Mouse (Mus musculus) adrenal gland, postnatal 4 days (tissue): ENCODE results near the gene Pmm1. TPM values are rescaled to one million over a fixed set of nuclear protein-coding genes. Genes with fewer than 3 reads are reported as not detected.
"Not testable (repeated sequence)": the region's sequence is repeated elsewhere in the genome, so short reads cannot be mapped to it uniquely, and the experiment has no call there.

Experiments
- DNase-seq, 2 experiments: peaks; one replicate each; pipeline ENCODE4 v3.0.0; 2021 to 2022; ENCODE audit warnings: low spot score in 2 of 2, mixed read lengths in 2 of 2
- long read RNA-seq, 2 experiments: library from polyadenylated mRNA; stranded (forward); transcript quantifications; one replicate each; pipeline ENCODE4 v2.0.0; 2021
- total RNA-seq, 2 experiments: library from RNA; stranded (reverse); gene quantifications; 2 replicates each; pipeline ENCODE4 v1.2.3; 2021

Gene Pmm1
- 100 to 1,000 TPM in 1 of 2 experiments, 10 to 100 TPM in 1; 94.6 to 101 TPM for total RNA-seq
- long read RNA-seq, experiment 1, transcript Pmm1-209 (9 exons, 1,291 nt): minor isoform, 6 of 131 reads
- long read RNA-seq, experiment 1, transcript Pmm1-201 (8 exons, 1,300 nt): major isoform, 75 of 131 reads
- long read RNA-seq, experiment 1, partial matches to known transcripts: 8 of 131 reads
- long read RNA-seq, experiment 1, other reads (novel, unspliced or antisense): 39 of 131 reads
- long read RNA-seq, experiment 2, transcript Pmm1-201 (8 exons, 1,300 nt): major isoform, 74 of 140 reads
- long read RNA-seq, experiment 2, partial matches to known transcripts: 8 of 140 reads
- long read RNA-seq, experiment 2, other reads (novel, unspliced or antisense): 49 of 140 reads

DNA sequence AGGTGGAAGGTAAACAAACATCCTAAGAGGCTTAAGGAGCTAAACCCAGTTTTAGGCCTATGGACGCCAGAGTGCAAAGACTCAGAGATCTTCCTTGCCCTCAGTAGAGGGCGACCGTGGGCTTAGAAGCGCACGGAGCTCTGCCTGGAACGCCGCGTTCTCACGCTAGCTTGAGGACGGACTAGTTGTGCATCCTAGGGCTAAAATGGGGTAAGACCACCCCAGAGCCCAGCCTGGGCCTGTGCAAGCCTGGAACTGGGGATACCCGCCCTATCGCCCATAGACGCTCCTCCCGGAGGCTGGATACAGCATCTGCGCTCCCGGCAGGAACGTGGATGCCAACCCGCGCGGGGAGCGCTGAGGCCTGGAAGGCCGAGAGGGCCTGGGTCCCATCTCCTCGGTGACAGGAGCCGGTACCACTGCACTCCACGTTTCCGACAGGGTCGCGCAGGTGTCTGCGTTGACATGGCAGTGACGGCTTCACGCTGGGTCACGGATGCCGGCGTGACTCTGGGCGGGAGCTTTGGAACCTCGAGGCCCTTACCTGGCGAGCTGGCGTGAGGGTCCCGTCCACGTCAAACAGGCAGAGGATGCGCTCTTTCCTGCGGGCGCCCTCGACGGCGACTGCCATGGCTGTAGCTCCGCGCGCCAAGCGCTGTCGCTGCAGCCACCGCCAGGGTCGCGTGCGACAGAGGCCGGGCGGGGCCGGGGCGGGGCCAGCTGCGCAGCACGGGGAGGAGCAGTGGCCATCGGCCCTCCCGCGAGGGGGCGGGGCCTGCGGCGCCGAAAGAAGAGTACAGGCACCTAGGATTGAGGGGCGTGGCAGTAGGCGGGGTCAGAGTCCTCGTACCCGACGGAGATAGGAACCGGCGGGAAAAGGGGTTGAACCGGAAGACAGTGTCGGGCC lies at the start of gene Pmm1:
Pmm1 (minus strand) TSS at position 760 of the 907 bp plus-strand sequence.
- DNase-seq: peak; percentile 94 to 98

DNA sequence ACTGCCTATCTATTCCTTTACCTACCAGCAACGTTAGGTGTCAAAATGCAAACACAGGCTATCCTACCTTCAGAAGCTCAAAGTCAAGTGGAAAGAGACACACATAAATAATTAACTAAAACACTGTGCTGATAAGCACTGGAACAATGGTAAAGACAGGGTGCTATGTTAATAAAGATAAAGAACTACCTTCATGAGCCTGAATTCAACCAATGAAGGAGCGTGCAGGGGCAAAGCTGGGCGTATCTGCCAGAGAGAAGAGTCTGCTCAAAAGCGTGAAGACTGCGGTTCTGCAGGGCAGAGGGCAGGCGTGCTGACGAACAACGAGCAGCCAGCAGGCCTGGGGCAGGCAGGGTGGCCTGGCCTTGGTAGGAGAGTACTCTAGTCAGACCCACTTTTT lies 43.5 kb upstream of the Pmm1 start:
- DNase-seq: no peak

GRCm38 (mm10) chr15:81993992-81994391 lies 33.3 kb upstream of the Pmm1 start:
- DNase-seq: no peak

DNA sequence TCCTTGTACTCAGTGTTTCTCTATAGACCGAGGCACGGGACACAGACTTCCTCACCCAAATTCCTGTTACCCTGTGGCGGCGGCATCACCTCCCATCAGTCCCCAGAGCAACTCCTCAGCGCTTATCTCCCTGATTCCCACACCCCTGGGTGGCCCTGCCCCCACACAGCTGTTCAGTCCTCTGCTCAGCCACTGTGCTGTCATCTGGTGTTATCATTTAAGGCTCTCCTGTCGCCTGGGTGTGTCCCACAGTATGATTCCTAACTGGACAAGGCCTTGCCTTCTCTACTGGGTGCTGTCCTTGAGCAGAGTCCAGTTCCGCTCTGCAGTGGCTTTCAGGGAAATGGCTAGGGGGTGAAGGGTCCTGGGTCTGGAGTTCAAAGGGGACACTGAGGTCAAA lies 29.8 kb upstream of the Pmm1 start:
- no peak for DNase-seq

GRCm38 (mm10) chr15:81989371-81990062 lies 28.8 kb upstream of the Pmm1 start:
- peak; percentile 74 to 86 for DNase-seq

DNA sequence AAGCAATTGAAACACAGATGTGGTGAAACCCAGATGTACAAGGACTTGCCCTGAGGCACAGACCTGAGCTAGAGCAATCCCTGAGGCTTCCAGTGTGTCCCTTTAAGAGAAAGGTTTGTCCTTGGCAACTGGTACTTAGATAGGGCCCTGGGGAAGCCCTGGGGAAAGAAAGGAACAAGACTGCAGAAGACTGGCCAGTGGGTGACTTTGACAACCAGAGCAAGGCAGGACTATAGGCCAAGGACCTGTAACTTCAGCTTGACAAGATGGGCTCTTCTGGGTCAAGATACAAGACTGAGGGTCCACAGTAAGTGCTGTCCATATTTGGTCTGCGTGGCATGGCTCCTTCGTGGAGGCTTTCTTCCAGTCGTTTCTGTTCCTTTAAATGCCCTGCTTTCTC lies 26.9 kb upstream of the Pmm1 start, which contains the start of gene Xrcc6:
Xrcc6 (plus strand) TSS at position 190 of the 400 bp plus-strand sequence.
- no peak for DNase-seq

DNA sequence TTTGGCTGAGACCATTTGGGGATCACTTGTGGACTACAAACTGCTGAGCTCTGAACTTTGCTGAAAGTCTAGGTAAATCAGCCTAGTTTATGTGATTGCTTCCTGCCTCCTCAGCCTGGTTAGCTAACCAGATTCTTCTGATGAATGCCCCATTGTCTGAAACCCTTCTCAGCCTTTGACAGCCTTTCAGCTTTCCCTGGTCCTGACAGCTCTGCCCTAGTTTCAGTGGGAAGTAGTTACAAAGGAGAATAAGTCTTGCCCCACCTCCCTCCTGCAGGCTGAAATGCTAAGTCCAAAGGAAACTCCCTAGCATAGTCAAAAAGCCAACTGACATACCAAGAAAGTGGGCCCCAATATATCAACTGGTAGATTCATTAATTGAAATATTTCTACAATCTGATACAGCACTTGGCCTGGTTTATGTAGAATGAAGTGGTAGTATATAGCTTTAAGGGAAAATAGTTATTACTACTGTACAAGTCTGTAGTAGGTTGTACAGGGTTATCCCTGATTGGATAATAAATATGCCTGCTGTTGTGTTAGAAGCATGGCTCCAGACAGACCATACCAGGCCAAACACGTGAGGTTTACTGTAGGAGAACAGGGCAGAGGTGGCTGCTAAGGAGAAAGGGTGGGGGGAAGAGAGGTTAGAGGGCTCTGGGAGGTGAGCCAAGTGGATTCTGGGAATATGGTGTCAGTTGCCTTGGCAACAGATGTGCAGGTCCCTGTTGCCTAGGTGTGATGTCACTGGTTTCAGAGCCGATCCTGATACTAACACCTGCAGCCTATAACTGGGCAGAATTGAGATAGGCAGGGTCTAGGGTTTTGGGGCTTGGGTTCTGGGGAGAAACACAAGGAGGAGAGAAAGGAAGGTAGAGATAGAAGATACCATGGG lies 24.8 kb upstream of the Pmm1 start:
- no peak for DNase-seq

GRCm38 (mm10) chr15:81982173-81982572 lies 21.4 kb upstream of the Pmm1 start:
- DNase-seq: no peak

DNA sequence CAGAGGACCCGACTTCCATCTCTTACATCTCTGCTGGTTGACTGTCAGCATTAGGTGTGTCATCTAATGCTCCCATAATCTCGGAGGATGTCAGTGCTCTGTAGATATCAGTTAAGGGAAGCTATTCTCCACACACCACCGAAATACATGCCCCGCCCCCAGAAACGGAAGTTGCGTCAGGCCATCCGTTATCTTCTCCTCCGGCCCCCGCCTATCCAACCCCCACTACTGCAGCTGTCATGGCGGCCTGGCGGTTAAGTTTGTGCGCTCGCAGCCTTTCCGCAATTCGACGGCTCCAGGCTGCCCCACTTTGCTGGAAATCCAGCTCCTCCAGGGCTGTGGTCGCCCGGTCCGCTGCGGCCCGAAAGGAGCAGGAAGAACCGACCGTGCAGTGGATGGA lies 19.6 kb upstream of the Pmm1 start, which contains the start of gene 1700029P11Rik:
1700029P11Rik (plus strand) TSS at position 220 of the 400 bp plus-strand sequence.
- DNase-seq: no peak

DNA sequence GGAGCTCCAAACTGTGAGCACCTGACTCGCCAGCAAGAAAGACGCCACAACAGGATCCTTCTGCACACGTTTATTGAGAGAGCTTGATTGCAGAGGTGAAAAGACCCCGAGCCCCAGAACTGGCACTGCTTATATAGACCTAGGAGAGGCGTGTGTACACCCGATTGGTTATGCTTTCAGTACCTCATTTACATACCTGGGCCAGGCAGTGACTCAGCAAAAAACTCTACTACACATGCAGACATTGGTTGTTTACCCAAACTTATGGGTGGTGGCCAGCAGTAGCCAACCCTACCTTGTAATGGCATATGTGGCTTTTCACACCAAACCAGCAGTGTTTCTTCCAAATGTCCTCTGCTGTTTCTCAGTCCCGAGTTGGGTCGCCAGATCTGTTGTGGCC lies 14.4 kb upstream of the Pmm1 start:
- not testable (repeated sequence) for DNase-seq

DNA sequence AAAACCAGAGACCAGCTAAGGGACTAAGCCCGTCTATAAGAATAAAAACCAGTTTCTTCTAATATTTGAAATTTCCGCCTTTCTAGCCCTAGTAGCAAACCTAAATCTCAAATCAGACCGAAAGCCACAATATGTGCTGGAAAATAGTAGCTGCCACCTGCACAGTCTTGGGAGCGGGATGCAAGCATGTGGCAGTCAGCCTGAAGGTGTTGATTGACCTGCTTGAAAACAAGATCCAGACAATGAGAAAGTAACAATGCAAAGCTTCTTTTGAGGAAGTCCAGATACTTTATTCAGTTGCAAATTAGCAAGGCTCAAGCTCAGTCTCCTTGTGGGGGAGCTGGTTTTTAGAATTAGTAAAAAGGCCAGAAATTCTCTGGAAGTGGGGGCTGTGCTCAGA lies 9.8 kb upstream of the Pmm1 start:
- not testable (repeated sequence) for DNase-seq

DNA sequence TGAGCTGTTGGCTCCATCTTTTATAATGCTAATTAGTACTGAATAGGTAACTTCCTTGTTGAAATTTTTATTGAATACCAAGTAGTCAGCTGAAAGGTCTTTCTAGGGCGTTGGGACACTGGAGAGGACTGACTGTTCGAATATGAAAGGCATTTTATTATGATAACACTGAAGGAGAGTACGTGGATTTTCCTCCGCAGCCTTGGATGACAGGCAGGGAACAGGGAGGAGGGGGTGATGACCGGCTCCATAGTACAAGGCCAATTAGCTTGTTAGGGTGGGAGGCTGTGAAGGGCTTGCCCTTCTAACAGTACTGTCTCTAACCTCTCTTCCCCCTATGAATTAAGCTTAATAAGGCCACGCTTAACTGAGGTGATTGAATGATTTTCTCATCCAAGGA lies 8.9 kb upstream of the Pmm1 start:
- DNase-seq: not testable (repeated sequence)

- DNase-seq: no peak
These were observed 8.4 kb upstream of the Pmm1 start for GRCm38 (mm10) chr15:81969173-81969572.

- no peak for DNase-seq
These were observed 7.7 kb upstream of the Pmm1 start for GRCm38 (mm10) chr15:81968447-81968846.

- no peak for DNase-seq
These were observed 7.1 kb upstream of the Pmm1 start for GRCm38 (mm10) chr15:81967821-81968220.

DNA sequence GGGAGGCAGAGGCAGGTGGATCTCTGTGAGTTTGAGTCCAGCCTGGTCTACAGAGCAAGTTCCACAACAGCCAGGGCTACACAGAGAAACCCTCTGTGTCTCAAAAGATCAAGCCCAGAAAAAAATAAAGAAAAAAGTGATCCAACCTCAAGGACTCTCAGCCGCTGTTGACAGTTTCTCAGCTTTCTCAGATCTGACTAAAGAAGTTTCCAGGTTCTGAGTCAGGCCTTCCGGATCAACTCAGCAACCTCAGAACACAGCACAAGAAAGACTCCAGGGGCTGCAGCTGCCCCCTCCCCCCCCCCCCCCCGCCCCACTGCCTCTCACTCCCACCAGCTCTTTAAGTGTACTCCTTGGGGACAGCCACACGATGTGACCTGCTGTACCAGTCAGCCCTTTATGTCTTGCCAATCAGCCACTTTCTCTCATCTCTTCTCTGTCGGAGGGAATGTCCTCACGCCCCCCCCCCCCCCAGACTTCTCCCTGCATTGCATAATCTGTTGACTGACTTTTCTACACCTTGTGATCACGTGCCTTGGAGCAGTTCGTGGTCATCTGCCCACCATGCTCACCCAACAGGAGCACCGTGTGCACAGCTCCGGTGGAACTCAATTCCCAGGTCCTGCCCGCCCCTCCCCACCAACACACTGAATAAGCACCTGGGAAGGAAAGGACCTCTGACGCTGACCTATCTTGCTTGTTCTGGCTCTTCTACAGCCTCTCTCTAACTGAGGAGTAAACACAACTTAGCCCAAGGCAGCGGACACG lies 5.5 kb upstream of the Pmm1 start:
- no peak for DNase-seq

DNA sequence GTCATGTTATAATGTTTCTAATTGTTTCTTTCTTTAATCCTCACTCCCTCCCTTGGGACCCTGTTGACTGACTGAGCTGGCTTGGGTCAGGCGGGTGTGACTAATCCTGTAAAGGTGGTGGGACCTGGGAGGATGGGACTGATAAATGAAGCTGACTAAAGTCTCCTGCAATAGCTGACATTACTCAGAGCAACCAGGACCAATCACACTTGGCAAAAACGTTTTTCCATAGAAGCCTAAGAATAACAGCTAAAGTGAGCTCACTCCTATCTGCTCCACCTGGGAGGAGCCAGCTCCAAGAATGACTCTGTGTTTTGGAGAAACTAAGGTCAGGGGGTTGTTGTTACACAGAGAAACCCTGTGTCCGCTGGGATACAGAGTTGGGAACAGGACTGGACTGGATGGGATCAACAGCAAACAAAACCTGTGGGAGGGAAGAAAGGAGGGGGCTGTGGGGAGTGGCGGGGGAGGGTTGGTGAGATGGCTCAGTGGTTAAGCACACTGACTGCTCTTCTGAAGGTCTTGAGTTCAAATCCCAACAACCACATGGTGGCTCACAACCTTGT lies 4.3 kb upstream of the Pmm1 start:
- no peak for DNase-seq

DNA sequence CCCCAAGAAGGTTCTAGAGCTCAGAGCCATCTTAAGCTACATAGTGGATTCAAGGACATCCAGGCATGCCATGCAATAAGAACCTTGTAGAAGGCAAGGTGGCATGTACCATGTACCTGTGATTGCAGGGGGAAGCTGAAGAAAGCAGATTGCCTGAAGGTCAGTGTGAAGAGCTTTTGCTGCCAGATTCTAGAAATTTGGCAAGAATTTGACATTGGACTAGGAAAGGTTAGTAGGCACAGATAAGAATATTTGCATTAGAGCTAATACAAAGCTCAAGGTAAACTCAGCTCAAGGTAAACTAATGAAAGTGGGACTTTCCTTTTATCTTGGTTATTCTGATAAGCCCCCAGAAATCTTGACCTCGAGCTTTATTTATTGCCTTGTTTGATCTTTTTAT lies 3.5 kb upstream of the Pmm1 start:
- no peak for DNase-seq

GRCm38 (mm10) chr15:81961078-81961451 lies 335 bp upstream of the Pmm1 start:
- no peak for DNase-seq
